Mouse (Mus musculus): ENCODE data around the gene Grid2. TPM values are rescaled to one million over a fixed set of nuclear protein-coding genes. Genes with fewer than 3 reads are reported as not detected.

Grid2 gene
- polyA plus RNA-seq, 1 experiment from 2014 or later: 17.9 TPM

DNA sequence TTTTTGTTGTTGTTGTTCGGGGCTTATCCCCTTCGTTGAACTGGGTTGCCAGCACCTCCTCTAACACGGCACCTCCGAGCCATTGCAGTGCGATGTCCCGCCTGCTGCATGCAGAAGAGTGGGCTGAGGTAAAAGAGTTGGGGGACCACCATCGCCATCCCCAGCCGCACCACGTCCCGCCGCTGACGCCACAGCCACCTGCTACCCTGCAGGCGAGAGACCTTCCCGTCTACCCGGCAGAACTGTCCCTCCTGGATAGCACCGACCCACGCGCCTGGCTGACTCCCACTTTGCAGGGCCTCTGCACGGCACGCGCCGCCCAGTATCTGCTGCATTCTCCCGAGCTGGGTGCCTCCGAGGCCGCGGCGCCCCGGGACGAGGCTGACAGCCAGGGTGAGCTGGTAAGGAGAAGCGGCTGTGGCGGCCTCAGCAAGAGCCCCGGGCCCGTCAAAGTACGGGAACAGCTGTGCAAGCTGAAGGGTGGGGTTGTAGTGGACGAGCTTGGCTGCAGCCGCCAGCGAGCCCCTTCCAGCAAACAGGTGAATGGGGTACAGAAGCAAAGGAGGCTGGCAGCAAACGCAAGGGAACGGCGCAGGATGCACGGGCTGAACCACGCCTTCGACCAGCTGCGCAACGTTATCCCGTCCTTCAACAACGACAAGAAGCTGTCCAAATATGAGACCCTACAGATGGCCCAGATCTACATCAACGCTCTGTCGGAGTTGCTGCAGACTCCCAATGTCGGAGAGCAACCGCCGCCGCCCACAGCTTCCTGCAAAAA, 1473.7 kb downstream of the Grid2 start:
- Histone ChIP-seq H3K27me3 (replicated peaks; ENCODE audit: control insufficient read depth, insufficient read depth, low read length) (peaks cover 31% of the 10 kb centered on the region), H3K9ac (ENCODE audit: low read depth, low read length) (peak overlapping the region; percentile 57), H3K4me2 (ENCODE audit: low read length) (peak overlapping the region; percentile 76), H3K4me1 (ENCODE audit: control insufficient read depth, insufficient read depth, low read depth, low read length) (peaks cover 22% of the 10 kb centered on the region), H3K4me3 (ENCODE audit: low read length) (peak overlapping the region; percentile 50), H3K27ac (ENCODE audit: low read depth, low read length) (peak overlapping the region; percentile 54; the same call in 1 of the 2 replicates), H3K9me3 (ENCODE audit: control insufficient read depth, low read length) (no peaks in the 10 kb centered on the region), H3K36me3 (ENCODE audit: control insufficient read depth, insufficient read depth, low read length) (no peaks in the 10 kb centered on the region)
- peak; percentile 49 for ATAC-seq
- under 1% methylated on average over 52 of the region's 53 CpGs for WGBS

GRCm38 (mm10) chr6:64730030-64730429, 1474.4 kb downstream of the Grid2 start:
- no peaks in the 10 kb centered on the region for H3K9me3 ChIP-seq (ENCODE audit: control insufficient read depth, low read length)
- ATAC-seq: 0 out of 2 replicates have a peak, but pooled peaks have one; percentile 2
- peak overlapping the region; percentile 50 for H3K4me3 ChIP-seq (ENCODE audit: low read length)
- H3K27me3 ChIP-seq (replicated peaks; ENCODE audit: control insufficient read depth, insufficient read depth, low read length): peaks cover 31% of the 10 kb centered on the region
- H3K36me3 ChIP-seq (ENCODE audit: control insufficient read depth, insufficient read depth, low read length): no peaks in the 10 kb centered on the region
- no peak overlapping the region; the same call in 1 of the 2 replicates for H3K27ac ChIP-seq (ENCODE audit: low read depth, low read length)
- H3K9ac ChIP-seq (ENCODE audit: low read depth, low read length): peak overlapping the region; percentile 57
- H3K4me1 ChIP-seq (ENCODE audit: control insufficient read depth, insufficient read depth, low read depth, low read length): peaks cover 22% of the 10 kb centered on the region
- under 1% methylated on average over 18 of the region's 19 CpGs for WGBS
- H3K4me2 ChIP-seq (ENCODE audit: low read length): peak overlapping the region; percentile 76

GRCm38 (mm10) chr6:64730506-64731020, 1474.9 kb downstream of the Grid2 start:
- Histone ChIP-seq H3K4me3 (ENCODE audit: low read length) (peak overlapping the region; percentile 50), H3K4me1 (ENCODE audit: control insufficient read depth, insufficient read depth, low read depth, low read length) (peaks cover 22% of the 10 kb centered on the region), H3K9me3 (ENCODE audit: control insufficient read depth, low read length) (no peaks in the 10 kb centered on the region), H3K36me3 (ENCODE audit: control insufficient read depth, insufficient read depth, low read length) (no peaks in the 10 kb centered on the region), H3K9ac (ENCODE audit: low read depth, low read length) (peak overlapping the region; percentile 57; the same call in 1 of the 2 replicates), H3K27me3 (replicated peaks; ENCODE audit: control insufficient read depth, insufficient read depth, low read length) (peaks cover 36% of the 10 kb centered on the region), H3K27ac (ENCODE audit: low read depth, low read length) (no peak overlapping the region), H3K4me2 (ENCODE audit: low read length) (no peak overlapping the region)
- no peak for ATAC-seq
- WGBS: 3% methylated on average over 14 of the region's 14 CpGs

DNA sequence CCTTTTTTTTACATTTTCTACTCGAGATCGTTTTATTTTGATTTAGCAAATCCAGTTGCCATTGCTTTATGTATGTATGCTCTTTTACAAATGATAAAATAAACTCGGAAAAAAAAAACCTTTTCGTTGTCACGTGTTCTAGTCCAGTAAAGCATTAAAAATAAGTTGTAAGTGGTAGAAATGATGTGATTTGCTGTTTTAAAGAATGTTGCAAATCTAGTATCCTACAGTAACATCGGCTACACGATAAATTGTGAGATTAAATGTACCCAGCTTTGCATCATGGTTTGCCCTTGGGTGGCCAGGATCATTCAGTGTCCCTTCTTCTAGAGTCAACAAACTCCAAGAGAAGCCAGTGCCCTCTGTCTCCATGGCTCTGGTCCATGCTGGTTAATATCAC, 1475.5 kb downstream of the Grid2 start:
- whole genome bisulfite sequencing: 5% methylated on average over 7 of the region's 7 CpGs
- H3K9ac ChIP-seq (ENCODE audit: low read depth, low read length): no peak overlapping the region

GRCm38 (mm10) chr6:64731621-64732320, 1476.1 kb downstream of the Grid2 start:
- WGBS: 5% methylated on average over 8 of the region's 8 CpGs
- Histone ChIP-seq H3K27me3 (replicated peaks; ENCODE audit: control insufficient read depth, insufficient read depth, low read length) (peaks cover 35% of the 10 kb centered on the region), H3K4me3 (ENCODE audit: low read length) (no peak overlapping the region), H3K4me1 (ENCODE audit: control insufficient read depth, insufficient read depth, low read depth, low read length) (peaks cover 22% of the 10 kb centered on the region), H3K9me3 (ENCODE audit: control insufficient read depth, low read length) (no peaks in the 10 kb centered on the region), H3K36me3 (ENCODE audit: control insufficient read depth, insufficient read depth, low read length) (no peaks in the 10 kb centered on the region), H3K9ac (ENCODE audit: low read depth, low read length) (no peak overlapping the region), H3K27ac (ENCODE audit: low read depth, low read length) (no peak overlapping the region), H3K4me2 (ENCODE audit: low read length) (no peak overlapping the region)
- ATAC-seq: no peak

More for the DNA sequence above, 1475.5 kb downstream of the Grid2 start:
- Histone ChIP-seq H3K4me3 (ENCODE audit: low read length) (no peak overlapping the region), H3K4me1 (ENCODE audit: control insufficient read depth, insufficient read depth, low read depth, low read length) (peaks cover 22% of the 10 kb centered on the region), H3K9me3 (ENCODE audit: control insufficient read depth, low read length) (no peaks in the 10 kb centered on the region), H3K27me3 (replicated peaks; ENCODE audit: control insufficient read depth, insufficient read depth, low read length) (peaks cover 38% of the 10 kb centered on the region), H3K4me2 (ENCODE audit: low read length) (no peak overlapping the region), H3K27ac (ENCODE audit: low read depth, low read length) (no peak overlapping the region), H3K36me3 (ENCODE audit: control insufficient read depth, insufficient read depth, low read length) (no peaks in the 10 kb centered on the region)
- ATAC-seq: no peak

- Histone ChIP-seq H3K9me3 (ENCODE audit: control insufficient read depth, low read length) (no peaks in the 10 kb centered on the region), H3K4me1 (ENCODE audit: control insufficient read depth, insufficient read depth, low read depth, low read length) (peaks cover 17% of the 10 kb centered on the region), H3K9ac (ENCODE audit: low read depth, low read length) (no peak overlapping the region), H3K36me3 (ENCODE audit: control insufficient read depth, insufficient read depth, low read length) (no peaks in the 10 kb centered on the region), H3K4me2 (ENCODE audit: low read length) (no peak overlapping the region), H3K27me3 (replicated peaks; ENCODE audit: control insufficient read depth, insufficient read depth, low read length) (peaks cover 31% of the 10 kb centered on the region), H3K4me3 (ENCODE audit: low read length) (no peak overlapping the region), H3K27ac (ENCODE audit: low read depth, low read length) (no peak overlapping the region)
- no peak for ATAC-seq
- under 1% methylated on average over 4 of the region's 4 CpGs for WGBS
These were observed 1477.6 kb downstream of the Grid2 start for GRCm38 (mm10) chr6:64733311-64733710.

- Histone ChIP-seq H3K4me1 (ENCODE audit: control insufficient read depth, insufficient read depth, low read depth, low read length) (peaks cover 8% of the 10 kb centered on the region), H3K4me2 (ENCODE audit: low read length) (peak overlapping the region; percentile 82), H3K36me3 (ENCODE audit: control insufficient read depth, insufficient read depth, low read length) (no peaks in the 10 kb centered on the region), H3K4me3 (ENCODE audit: low read length) (peak overlapping the region; percentile 48), H3K9ac (ENCODE audit: low read depth, low read length) (peak overlapping the region; percentile 49), H3K27me3 (replicated peaks; ENCODE audit: control insufficient read depth, insufficient read depth, low read length) (peaks cover 31% of the 10 kb centered on the region), H3K9me3 (ENCODE audit: control insufficient read depth, low read length) (no peaks in the 10 kb centered on the region), H3K27ac (ENCODE audit: low read depth, low read length) (no peak overlapping the region)
- ATAC-seq: peak; percentile 86
- WGBS: 1% methylated on average over 54 of the region's 54 CpGs
These were observed 1479.0 kb downstream of the Grid2 start for GRCm38 (mm10) chr6:64734441-64735320.

DNA sequence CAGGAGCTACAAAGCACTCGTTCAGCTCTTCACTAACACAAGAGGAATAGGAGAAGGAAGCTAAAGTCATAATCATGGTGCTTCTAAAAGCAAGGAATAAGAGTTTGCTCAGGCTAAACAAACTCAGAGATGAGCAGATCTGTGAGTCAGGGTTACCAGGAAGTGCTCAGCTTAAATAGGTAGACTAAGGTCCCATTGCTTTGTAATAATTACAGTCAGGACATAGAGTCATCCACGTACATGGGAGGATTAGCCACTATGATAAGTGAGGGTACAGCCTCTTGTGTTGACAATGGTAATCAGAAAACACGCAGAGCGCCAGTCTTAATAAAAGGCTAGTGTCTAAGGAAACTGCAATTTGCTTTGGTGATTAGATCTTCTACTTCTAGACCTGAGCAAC, 1480.6 kb downstream of the Grid2 start:
- Histone ChIP-seq H3K4me2 (ENCODE audit: low read length) (no peak overlapping the region), H3K27me3 (replicated peaks; ENCODE audit: control insufficient read depth, insufficient read depth, low read length) (peaks cover 26% of the 10 kb centered on the region), H3K4me3 (ENCODE audit: low read length) (no peak overlapping the region), H3K36me3 (ENCODE audit: control insufficient read depth, insufficient read depth, low read length) (no peaks in the 10 kb centered on the region), H3K4me1 (ENCODE audit: control insufficient read depth, insufficient read depth, low read depth, low read length) (peaks cover 3% of the 10 kb centered on the region), H3K9me3 (ENCODE audit: control insufficient read depth, low read length) (no peaks in the 10 kb centered on the region), H3K9ac (ENCODE audit: low read depth, low read length) (no peak overlapping the region), H3K27ac (ENCODE audit: low read depth, low read length) (no peak overlapping the region)
- ATAC-seq: no peak
- 83% methylated on average over 4 of the region's 4 CpGs for WGBS

Measured in hindbrain, embryonic 16.5 days (tissue).